Mouse (Mus musculus) fat pad, adult 2 months (tissue): ENCODE measurements around the gene Tanc2.
A peak's percentile ranks its signal among the peaks of the same experiment; 100 is the strongest.

Experiments
- DNase-seq: peaks from one replicate; pipeline ENCODE4 v3.0.0-alpha.2; 2011; ENCODE audit warnings: low read depth, low spot score; ENCODE audit errors: extremely low read depth

The Tanc2 gene

DNA sequence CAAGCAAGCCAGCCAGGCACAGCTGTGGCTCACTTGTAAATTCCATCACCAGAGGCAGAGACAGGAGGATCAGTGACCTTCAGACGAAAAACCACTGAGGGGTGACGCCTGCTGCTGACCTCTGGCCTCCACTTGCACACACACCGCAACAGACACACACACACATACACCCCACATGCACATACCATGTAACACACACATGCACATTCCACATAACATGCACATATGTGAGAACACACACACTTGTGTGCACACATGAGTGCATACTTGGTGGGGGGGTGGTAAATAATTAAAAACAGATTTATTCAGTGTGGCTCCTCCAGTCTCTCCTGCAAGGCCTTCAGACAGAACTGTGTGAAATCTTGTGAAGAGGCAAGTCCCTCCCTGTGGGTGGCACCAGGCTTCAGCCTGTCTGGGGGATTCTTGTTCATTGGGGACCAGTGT is 361.8 kb downstream of the Tanc2 start:
- no peak for DNase-seq

DNA sequence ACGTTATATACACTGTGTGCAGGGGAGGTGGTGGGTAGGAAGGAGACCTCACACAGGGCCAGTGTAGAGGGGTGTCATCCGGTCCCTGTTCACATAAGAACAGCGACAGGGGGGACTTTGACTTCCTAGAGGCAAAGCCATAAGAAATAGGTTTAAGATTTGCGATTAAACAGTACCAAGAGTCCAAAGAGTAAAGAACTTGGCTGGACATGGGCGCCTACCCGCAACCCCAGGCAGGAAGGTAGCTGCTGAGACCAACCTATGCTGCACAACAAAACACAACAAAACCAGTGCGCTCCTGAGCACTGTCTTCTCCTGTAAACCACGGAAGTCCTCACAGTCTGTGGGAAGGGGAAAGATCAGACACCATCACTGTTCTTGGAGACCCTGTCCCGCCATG is 362.3 kb downstream of the Tanc2 start:
- DNase-seq: no peak

DNA sequence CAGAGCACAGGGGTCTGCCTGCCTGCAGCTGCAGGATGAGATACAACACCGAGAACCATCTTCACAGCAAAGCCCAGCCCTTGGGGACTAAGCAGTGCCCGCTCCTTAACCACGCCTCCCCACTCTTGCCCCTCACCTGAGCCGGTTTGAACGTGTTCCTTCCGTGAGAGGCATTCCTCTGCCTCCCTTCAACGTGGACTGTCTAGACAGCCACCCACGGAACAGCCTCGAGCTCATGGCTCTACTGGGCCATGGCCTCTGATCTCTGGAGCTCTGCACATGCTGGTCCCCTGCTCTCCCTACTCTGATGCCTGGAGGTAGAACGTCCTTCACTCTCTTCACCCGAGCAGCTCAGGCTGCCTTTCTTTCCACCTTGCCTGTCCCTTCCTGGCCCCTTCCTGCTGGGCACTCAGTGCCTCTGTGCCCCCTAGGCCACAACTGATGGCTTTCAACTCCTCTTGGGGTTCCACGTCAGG is 363.2 kb downstream of the Tanc2 start, which contains the start of gene Cyb561:
TSS of gene Cyb561 (minus strand) at position 426 of the 476 bp plus-strand sequence.
- no peak for DNase-seq

DNA sequence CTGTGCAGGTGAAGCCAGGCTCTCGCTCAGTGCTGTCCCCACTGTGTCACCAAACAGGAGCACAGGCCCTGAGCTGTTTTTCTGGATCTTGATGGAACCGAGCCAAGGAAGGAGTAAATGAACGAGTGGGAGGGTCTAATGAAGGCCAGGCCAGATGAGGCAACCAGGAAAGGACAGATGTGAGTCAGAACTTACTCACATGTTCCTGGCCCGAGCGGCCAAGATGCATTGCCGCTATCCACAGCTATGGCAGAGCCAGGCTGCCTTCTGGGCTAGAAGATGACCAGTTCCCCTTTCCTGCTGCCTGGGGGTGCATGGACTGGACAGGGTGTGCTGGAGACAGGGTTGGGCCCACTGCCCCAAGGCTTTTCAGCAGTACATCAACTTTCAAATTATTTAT is 363.6 kb downstream of the Tanc2 start:
- peak; percentile 76 for DNase-seq

DNA sequence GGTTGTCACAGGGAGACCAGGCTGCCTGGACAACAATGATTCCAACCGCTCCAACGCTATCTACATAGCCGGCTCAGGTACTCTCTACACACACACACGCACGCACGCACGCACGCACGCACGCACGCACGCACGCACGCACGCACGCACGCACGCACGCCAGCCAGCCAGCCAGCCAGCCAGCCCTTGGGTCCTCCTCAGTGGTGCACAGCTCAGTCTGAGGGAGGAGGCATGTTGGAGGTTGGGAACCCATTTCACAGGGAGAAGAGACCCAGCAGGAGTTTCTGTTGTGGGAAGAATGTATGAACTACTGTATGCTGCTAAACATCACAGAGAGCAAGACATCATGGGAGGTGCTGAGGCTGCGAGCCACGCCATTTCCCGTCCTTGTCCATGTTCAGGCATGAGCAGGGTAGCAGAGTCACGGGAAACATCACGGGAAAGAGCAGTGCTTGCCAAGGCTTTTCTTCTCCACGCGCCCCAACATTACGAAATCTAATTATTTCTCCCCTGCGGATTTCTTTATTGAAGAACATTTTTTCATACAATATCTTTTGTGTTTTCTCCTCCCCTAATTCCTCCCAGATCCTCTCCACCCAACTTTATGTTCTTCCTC is 366.1 kb downstream of the Tanc2 start:
- DNase-seq: no peak

DNA sequence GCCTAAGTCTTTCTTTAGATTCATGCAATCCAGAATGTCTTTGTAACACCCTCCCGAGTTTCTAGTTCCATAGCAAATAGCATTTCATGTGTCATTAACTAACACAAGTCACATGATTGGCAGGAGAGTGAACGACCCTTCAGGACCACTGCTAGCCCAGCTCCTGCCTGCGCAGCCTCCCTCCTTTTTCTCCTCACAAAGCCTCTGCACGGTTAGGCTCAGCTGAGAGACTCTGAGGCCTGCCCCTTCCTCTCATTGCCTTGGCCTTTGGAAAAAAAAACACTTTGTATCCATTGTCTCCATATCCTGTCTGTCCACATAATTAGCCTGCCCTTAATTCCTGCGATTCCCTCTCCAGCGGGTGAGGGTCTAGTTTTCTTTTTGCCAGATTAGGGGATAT is 367.7 kb downstream of the Tanc2 start:
- no peak for DNase-seq

DNA sequence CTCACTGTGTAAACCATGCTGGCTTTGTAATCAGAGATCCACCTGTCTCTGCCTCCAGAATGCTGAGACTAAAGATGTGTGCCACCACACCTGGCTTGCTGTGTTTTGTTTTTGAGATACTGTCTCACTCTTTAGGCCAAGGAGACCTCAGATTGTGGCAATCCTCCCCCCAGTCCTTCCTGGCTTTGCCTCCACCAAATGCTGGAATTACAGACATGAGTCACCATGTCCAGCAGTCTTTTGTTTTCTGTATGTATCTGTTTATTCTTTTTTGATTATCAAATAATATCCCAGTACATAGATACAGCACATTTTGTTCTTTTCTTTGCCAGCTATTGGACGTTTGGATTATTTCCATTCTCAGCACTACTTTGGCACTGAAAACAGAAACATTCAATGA is 368.8 kb downstream of the Tanc2 start:
- DNase-seq: no peak

DNA sequence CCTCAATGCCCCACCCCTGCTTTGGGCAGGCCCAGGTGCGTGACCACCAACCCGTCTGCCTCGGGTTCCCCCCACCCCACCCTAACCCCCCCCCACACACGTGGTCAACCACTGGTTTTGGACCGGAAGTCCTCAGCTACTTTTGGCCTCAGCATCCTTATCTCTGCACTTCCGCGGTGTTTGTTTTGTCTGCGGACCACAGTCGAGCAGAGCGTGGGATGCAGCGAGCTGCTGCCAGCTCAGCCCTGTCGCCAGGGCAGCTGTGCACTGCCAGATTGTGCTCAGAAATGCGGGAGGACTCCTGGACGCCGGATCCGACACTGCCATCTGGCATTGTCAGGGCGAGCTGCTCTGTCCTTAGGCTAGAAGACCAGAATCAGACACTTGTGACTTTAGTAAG is 369.6 kb downstream of the Tanc2 start:
- no peak for DNase-seq

DNA sequence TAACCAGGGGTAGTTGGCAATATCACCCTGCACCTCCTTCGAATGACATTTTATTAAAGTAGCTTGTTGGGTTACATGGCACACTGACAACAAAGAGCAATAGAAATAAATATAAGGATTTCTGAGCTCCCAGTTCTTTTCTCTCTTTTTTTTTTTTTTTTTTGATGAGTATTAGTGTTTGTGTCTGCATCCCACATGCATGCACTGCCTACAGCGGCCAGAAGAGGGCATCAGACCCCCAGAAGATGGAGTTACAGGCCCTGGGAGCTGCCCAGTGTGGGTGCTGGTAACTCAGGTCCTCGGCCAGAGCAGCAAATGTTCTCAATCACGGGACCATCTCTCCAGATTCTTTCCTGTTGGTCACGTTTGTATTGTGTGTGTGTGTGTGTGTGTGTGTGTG is 374.9 kb downstream of the Tanc2 start:
- DNase-seq: no peak

DNA sequence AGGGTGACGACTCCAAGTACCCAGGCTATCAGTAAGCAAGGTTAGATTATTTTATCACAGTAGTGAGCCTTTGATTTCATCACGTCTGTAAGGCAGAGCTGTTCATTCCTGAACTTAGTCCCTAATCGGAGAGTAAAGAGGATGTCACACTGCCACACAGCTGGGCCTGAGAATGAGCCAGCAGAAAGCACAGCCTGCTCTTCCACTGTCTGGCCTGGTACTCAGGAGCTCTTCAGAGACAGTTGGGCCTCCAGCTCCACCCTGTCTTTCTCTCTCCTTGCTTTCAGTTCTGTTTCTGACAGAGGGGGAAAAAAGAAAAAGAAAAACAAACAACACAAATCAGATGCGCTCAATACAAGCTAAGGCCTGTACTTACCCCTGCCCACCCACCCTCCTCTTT is 376.5 kb downstream of the Tanc2 start:
- no peak for DNase-seq

DNA sequence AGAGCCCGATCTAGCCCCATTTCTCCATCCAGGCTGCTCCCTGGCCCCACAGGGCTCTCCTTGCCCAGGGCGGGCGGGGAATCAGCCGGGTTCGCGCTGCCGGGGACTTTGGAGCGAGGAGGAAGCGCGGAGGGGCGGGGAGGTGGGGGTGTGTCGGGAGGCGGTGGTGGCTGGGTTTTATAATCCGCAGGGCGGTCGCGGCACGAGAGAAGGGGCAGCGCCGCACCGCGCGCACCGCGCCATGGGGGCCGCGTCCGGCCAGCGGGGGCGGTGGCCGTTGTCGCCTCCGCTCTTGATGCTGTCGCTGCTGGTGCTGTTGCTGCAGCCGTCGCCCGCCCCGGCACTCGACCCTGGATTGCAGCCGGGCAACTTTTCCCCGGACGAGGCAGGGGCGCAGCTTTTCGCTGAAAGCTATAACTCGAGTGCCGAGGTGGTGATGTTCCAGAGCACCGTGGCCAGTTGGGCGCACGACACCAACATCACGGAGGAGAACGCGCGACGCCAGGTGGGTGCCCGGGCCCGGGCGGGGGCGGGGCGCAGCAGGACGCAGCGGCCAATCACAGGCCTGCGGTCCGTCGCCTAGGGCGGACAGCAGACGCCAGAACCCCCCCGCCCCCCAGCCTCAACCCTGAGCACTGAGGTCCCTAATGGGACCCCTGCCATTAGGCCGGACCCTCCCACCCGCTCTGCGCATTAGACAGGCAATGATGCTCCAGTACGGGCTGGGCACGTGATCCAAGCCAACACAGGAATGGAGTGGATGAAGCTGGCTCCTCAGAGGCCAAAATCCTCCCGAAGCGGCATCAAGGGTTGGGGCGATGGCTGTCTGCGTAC is 378.2 kb downstream of the Tanc2 start, which contains the start of gene Ace:
TSS of gene Ace (plus strand) at position 205 of the 834 bp plus-strand sequence.
- DNase-seq: no peak

DNA sequence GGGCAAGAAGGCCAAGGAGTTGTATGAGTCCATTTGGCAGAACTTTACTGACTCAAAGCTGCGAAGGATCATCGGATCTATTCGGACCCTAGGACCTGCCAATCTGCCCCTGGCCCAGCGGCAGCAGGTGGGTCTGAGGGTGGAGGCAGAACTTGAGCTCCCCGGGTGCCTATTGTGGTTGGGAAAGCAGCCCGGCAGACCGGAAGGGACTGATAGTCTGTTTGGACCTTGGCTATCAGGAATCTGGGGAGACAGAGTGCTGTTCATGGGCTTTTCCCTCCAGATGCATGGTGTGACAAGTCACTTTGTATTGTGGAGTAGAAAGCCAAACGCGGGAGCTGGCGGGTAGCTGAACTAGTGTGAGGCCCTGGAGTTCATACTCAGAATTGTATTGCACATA is 379.2 kb downstream of the Tanc2 start:
- no peak for DNase-seq

DNA sequence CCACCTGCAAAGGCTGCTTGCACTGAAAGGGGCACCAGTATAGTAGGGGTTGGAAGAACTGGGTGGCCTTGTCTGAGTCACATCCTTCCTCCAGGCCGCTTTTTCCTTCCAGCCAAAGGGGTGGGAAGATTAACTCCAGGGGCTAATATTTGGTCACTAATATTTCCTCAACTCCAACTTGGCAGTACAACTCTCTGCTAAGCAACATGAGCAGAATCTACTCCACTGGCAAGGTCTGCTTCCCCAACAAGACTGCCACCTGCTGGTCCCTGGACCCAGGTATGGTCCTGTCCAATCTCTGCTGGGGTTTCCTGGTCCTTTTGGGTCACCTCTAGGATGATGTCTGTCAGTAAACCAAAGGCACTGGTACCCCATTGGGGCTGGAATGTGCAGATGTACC is 379.7 kb downstream of the Tanc2 start:
- no peak for DNase-seq

DNA sequence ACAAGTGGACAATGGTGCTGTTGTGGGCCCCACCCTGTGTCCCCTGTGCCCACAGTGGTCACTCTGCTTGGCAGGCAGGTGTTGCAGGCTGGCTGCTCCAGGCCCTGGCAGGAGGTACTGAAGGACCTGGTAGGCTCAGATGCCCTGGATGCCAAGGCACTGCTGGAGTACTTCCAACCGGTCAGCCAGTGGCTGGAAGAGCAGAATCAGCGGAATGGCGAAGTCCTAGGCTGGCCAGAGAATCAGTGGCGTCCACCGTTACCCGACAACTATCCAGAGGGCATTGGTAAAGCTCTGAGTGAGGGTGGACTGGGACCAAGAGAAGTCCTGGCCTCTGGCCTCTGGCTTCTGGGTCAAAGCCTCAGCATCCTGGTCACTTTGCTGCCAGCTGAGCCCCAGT is 384.8 kb downstream of the Tanc2 start:
- no peak for DNase-seq

DNA sequence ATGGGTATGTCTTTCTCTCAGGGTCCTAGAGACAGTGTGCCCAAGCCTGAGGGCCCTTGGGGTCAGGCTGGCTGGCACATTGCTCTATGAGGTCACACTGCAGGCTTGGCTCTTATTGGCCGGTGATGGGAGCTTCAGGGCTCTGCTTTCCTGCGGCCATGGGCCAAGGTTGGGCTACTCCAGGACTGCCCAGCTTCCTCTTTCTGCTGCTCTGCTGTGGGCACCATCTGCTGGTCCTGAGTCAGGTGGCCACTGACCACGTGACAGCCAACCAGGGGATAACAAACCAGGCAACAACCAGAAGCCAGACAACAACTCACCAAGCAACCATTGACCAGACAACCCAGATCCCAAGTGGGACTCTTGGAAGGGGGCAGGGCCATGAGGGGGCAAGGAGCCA is 385.3 kb downstream of the Tanc2 start:
- DNase-seq: no peak

DNA sequence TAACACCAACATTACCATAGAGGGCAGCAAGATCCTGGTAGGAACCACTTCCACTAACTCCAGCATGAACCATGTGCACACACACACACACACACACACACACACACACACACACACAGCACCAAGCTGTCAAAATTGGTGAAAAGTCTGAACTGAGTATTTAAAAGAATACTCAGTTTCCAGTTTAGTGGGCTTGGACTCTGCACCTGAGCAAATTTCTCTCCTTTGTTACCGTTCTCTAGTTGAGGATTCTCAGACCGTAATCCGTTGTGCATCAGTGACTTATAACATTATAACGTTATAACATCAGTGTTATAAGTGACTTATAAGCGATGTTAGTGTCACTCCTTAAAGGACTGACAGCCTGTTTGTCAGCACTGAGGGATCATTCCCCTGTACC is 385.9 kb downstream of the Tanc2 start:
- no peak for DNase-seq

DNA sequence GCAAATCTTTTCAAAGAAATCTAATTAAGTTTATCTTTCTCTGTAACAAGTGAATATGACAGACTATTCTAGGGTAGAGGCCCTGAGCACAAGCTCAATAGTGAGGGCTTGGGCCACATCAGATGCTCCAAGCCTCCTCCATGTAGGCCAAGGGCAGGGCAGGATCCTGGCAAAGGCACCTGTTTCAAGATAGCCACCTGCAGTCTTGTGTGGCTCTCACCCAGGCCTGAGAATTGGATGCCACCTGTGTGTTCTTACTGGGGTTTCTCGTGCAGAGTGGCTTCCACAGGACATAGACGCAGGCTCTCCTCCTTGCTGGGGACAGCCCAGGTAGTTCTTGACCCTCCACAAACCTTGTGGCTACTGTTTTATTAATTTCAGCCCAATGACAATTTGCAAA is 388.4 kb downstream of the Tanc2 start:
- DNase-seq: no peak

DNA sequence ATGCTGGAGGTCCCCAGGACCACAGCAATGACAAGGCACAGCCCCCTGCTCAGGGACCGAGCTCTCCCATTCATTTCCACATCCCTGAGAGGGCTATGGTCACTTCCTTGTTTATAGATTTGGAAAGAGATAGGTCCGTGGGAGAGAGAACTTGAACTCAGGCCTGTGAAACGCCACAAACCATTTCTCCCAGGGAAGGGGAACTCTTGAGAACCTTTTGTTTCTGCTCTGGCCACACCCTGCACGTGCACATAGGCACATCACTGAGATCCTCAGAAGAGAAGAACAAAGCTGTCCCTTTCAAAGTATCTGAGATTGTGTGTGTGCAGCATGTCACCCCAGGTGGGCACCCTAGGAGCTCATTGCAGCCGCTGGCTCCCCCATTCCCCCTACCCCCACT is 388.8 kb downstream of the Tanc2 start:
- no peak for DNase-seq
